Mouse (Mus musculus) frontal cortex, adult (tissue): ENCODE measurements around the gene Akr1c18.

Experiments used
- ATAC-seq: cut with Nextera tagmentation; 2 replicates; pipeline ENCODE4 v1.9.2; 2017; ENCODE audit warnings: mild to moderate bottlenecking, moderate library complexity, mixed read lengths; ENCODE audit not compliant: low TSS enrichment

Akr1c18 gene

DNA sequence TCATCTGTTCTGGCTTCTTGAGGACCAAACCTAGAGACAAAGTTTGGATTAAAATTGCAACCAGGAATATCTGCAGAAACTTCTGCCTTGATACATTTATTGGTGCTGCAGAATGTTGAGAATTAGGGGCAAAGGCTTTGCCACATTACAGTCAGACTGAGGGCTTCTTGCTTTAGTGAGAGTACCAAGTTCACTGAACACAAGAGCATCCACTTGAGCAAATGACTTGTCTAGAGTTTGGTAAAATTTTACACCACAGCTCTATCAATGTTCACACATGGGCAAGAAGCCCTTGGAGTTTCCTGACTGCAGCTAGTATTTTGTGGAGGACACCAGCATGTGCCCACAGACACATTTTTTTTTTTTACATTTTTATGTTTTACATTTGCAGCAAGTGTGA, 47.7 kb downstream of the Akr1c18 start:
- ATAC-seq: no peak

DNA sequence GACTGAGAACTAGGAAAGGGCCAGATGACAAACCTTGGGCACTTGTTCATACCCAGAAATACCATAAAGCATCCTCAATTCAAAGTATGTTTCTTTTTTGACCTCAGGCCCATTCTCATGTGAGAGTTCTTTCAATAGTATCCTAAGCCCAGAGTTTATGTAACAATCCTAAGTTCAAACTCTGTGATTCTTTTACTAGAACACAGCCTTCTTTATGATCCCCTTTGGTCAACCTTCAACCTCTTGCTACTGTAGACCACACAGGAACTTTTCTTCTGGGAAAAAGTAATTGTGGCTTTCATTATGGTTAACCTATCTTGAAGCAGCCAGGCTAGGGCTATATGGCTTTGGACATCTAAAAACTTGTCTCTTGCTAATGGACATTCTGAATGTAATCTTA, 48.8 kb downstream of the Akr1c18 start:
- ATAC-seq: no peak
